Mouse (Mus musculus): ENCODE data around the gene Blzf1. TPM values are rescaled to one million over a fixed set of nuclear protein-coding genes. Genes with fewer than 3 reads are reported as not detected.

Gene Blzf1
- 28.3 and 28.9 TPM in 2 replicates for polyA plus RNA-seq (2014; fragmentation: Nextera tagmentation; extraction: Ambion mirVana)

GRCm38 (mm10) chr1:164307124-164307751, at the start of gene Blzf1:
Blzf1 (minus strand) TSS chr1:164307489.
- Histone ChIP-seq H3K4me2 (ENCODE audit: low read length) (peak within 1 kb of the TSS; percentile 65), H3K36me3 (ENCODE audit: control insufficient read depth, insufficient read depth, low read length) (peaks cover 14% of the 10 kb centered on the region), H3K4me3 (replicated peaks; ENCODE audit: low read depth, low read length) (peak within 1 kb of the TSS; percentile 79), H3K9ac (replicated peaks; ENCODE audit: low read length) (peak within 1 kb of the TSS; percentile 65), H3K4me1 (ENCODE audit: control insufficient read depth, insufficient read depth, low read length) (peaks cover 11% of the 10 kb centered on the region), H3K27ac (replicated peaks; ENCODE audit: low read depth, low read length) (peak within 1 kb of the TSS; percentile 60), H3K9me3 (ENCODE audit: control insufficient read depth, low read length) (no peaks in the 10 kb centered on the region), H3K27me3 (ENCODE audit: control insufficient read depth, insufficient read depth, low read length) (no peaks in the 10 kb centered on the region)
- peak; percentile 100 for DNase-seq
- under 1% methylated on average over 35 of the region's 35 CpGs for WGBS
- peak; percentile 98 for ATAC-seq (ENCODE audit: low FRiP score, low TSS enrichment)

GRCm38 (mm10) chr1:164353443-164353842, 46.2 kb upstream of the Blzf1 start:
- ATAC-seq (ENCODE audit: low FRiP score, low TSS enrichment) (no peak), DNase-seq (no peak)
- no peak overlapping the region for H3K27ac ChIP-seq (replicated peaks; ENCODE audit: low read depth, low read length)
- 37% methylated on average over 3 of the region's 3 CpGs for WGBS
- H3K36me3 ChIP-seq (ENCODE audit: control insufficient read depth, insufficient read depth, low read length), result peaks cover 2% of the 10 kb centered on the region; the same call in 1 of the 2 replicates
- H3K4me1 ChIP-seq (ENCODE audit: control insufficient read depth, insufficient read depth, low read length), result no peaks in the 10 kb centered on the region
- H3K4me2 ChIP-seq (ENCODE audit: low read length), result no peak overlapping the region
- H3K9ac ChIP-seq (replicated peaks; ENCODE audit: low read length), result no peak overlapping the region
- no peaks in the 10 kb centered on the region for H3K9me3 ChIP-seq (ENCODE audit: control insufficient read depth, low read length)
- no peak overlapping the region for H3K4me3 ChIP-seq (replicated peaks; ENCODE audit: low read depth, low read length)
- H3K27me3 ChIP-seq (ENCODE audit: control insufficient read depth, insufficient read depth, low read length), result no peaks in the 10 kb centered on the region

GRCm38 (mm10) chr1:164342161-164342560, 34.9 kb upstream of the Blzf1 start:
- Histone ChIP-seq H3K27me3 (ENCODE audit: control insufficient read depth, insufficient read depth, low read length) (no peaks in the 10 kb centered on the region), H3K36me3 (ENCODE audit: control insufficient read depth, insufficient read depth, low read length) (peaks cover 12% of the 10 kb centered on the region), H3K4me2 (ENCODE audit: low read length) (no peak overlapping the region), H3K9ac (replicated peaks; ENCODE audit: low read length) (no peak overlapping the region), H3K9me3 (ENCODE audit: control insufficient read depth, low read length) (no peaks in the 10 kb centered on the region), H3K4me3 (replicated peaks; ENCODE audit: low read depth, low read length) (no peak overlapping the region), H3K4me1 (ENCODE audit: control insufficient read depth, insufficient read depth, low read length) (no peaks in the 10 kb centered on the region), H3K27ac (replicated peaks; ENCODE audit: low read depth, low read length) (no peak overlapping the region)
- ATAC-seq (ENCODE audit: low FRiP score, low TSS enrichment) (no peak), DNase-seq (no peak)
- WGBS, result 88% methylated on average over 3 of the region's 3 CpGs

- ATAC-seq (ENCODE audit: low FRiP score, low TSS enrichment) (no peak), DNase-seq (no peak)
- no peak overlapping the region for H3K4me2 ChIP-seq (ENCODE audit: low read length)
- no peaks in the 10 kb centered on the region for H3K4me1 ChIP-seq (ENCODE audit: control insufficient read depth, insufficient read depth, low read length)
- WGBS, result 96% methylated on average over 4 of the region's 4 CpGs
- H3K27me3 ChIP-seq (ENCODE audit: control insufficient read depth, insufficient read depth, low read length), result no peaks in the 10 kb centered on the region
- peaks cover 30% of the 10 kb centered on the region for H3K36me3 ChIP-seq (ENCODE audit: control insufficient read depth, insufficient read depth, low read length)
- no peak overlapping the region for H3K4me3 ChIP-seq (replicated peaks; ENCODE audit: low read depth, low read length)
- H3K27ac ChIP-seq (replicated peaks; ENCODE audit: low read depth, low read length), result no peak overlapping the region
- no peaks in the 10 kb centered on the region for H3K9me3 ChIP-seq (ENCODE audit: control insufficient read depth, low read length)
- no peak overlapping the region for H3K9ac ChIP-seq (replicated peaks; ENCODE audit: low read length)
Observed at GRCm38 (mm10) chr1:164335846-164336245, 28.6 kb upstream of the Blzf1 start.

- no peak overlapping the region for H3K27ac ChIP-seq (replicated peaks; ENCODE audit: low read depth, low read length)
- H3K9me3 ChIP-seq (ENCODE audit: control insufficient read depth, low read length), result no peaks in the 10 kb centered on the region
- H3K27me3 ChIP-seq (ENCODE audit: control insufficient read depth, insufficient read depth, low read length), result no peaks in the 10 kb centered on the region
- H3K4me3 ChIP-seq (replicated peaks; ENCODE audit: low read depth, low read length), result no peak overlapping the region
- H3K4me2 ChIP-seq (ENCODE audit: low read length), result no peak overlapping the region
- ATAC-seq (ENCODE audit: low FRiP score, low TSS enrichment) (no peak), DNase-seq (no peak)
- no peak overlapping the region for H3K9ac ChIP-seq (replicated peaks; ENCODE audit: low read length)
- H3K4me1 ChIP-seq (ENCODE audit: control insufficient read depth, insufficient read depth, low read length), result no peaks in the 10 kb centered on the region
- peaks cover 34% of the 10 kb centered on the region for H3K36me3 ChIP-seq (ENCODE audit: control insufficient read depth, insufficient read depth, low read length)
- 96% methylated on average over 3 of the region's 3 CpGs for WGBS
Observed at GRCm38 (mm10) chr1:164335435-164335834, 28.1 kb upstream of the Blzf1 start.

GRCm38 (mm10) chr1:164332559-164332958, 25.3 kb upstream of the Blzf1 start:
- no peaks in the 10 kb centered on the region for H3K4me1 ChIP-seq (ENCODE audit: control insufficient read depth, insufficient read depth, low read length)
- no peak overlapping the region for H3K27ac ChIP-seq (replicated peaks; ENCODE audit: low read depth, low read length)
- no peak overlapping the region for H3K4me2 ChIP-seq (ENCODE audit: low read length)
- no peak overlapping the region for H3K4me3 ChIP-seq (replicated peaks; ENCODE audit: low read depth, low read length)
- H3K9me3 ChIP-seq (ENCODE audit: control insufficient read depth, low read length), result no peaks in the 10 kb centered on the region
- H3K36me3 ChIP-seq (ENCODE audit: control insufficient read depth, insufficient read depth, low read length), result peaks cover 34% of the 10 kb centered on the region
- no peak for DNase-seq
- WGBS, result 92% methylated on average over 11 of the region's 11 CpGs
- H3K9ac ChIP-seq (replicated peaks; ENCODE audit: low read length), result no peak overlapping the region
- no peak for ATAC-seq (ENCODE audit: low FRiP score, low TSS enrichment)
- no peaks in the 10 kb centered on the region for H3K27me3 ChIP-seq (ENCODE audit: control insufficient read depth, insufficient read depth, low read length)

- no peak overlapping the region for H3K27ac ChIP-seq (replicated peaks; ENCODE audit: low read depth, low read length)
- H3K4me3 ChIP-seq (replicated peaks; ENCODE audit: low read depth, low read length), result no peak overlapping the region
- no peaks in the 10 kb centered on the region for H3K9me3 ChIP-seq (ENCODE audit: control insufficient read depth, low read length)
- 80% methylated on average over 7 of the region's 7 CpGs for WGBS
- H3K36me3 ChIP-seq (ENCODE audit: control insufficient read depth, insufficient read depth, low read length), result peaks cover 12% of the 10 kb centered on the region; the same call in 1 of the 2 replicates
- no peaks in the 10 kb centered on the region for H3K4me1 ChIP-seq (ENCODE audit: control insufficient read depth, insufficient read depth, low read length)
- ATAC-seq (ENCODE audit: low FRiP score, low TSS enrichment), result no peak
- H3K9ac ChIP-seq (replicated peaks; ENCODE audit: low read length), result no peak overlapping the region
- H3K4me2 ChIP-seq (ENCODE audit: low read length), result no peak overlapping the region
- no peak for DNase-seq
- no peaks in the 10 kb centered on the region for H3K27me3 ChIP-seq (ENCODE audit: control insufficient read depth, insufficient read depth, low read length)
Observed at GRCm38 (mm10) chr1:164327764-164328163, 20.5 kb upstream of the Blzf1 start.

- Histone ChIP-seq H3K27me3 (ENCODE audit: control insufficient read depth, insufficient read depth, low read length) (no peaks in the 10 kb centered on the region), H3K27ac (replicated peaks; ENCODE audit: low read depth, low read length) (peak overlapping the region; percentile 49; the same call in 1 of the 2 replicates), H3K36me3 (ENCODE audit: control insufficient read depth, insufficient read depth, low read length) (peaks cover 9% of the 10 kb centered on the region; the same call in 1 of the 2 replicates), H3K9me3 (ENCODE audit: control insufficient read depth, low read length) (no peaks in the 10 kb centered on the region), H3K4me1 (ENCODE audit: control insufficient read depth, insufficient read depth, low read length) (no peaks in the 10 kb centered on the region), H3K4me3 (replicated peaks; ENCODE audit: low read depth, low read length) (no peak overlapping the region), H3K4me2 (ENCODE audit: low read length) (no peak overlapping the region), H3K9ac (replicated peaks; ENCODE audit: low read length) (no peak overlapping the region)
- WGBS, result 54% methylated on average over 6 of the region's 6 CpGs
- peak; percentile 53; the same call in 1 of the 2 replicates for ATAC-seq (ENCODE audit: low FRiP score, low TSS enrichment)
- peak; percentile 51 for DNase-seq
Observed at GRCm38 (mm10) chr1:164326600-164327155, 19.4 kb upstream of the Blzf1 start.

- no peak for ATAC-seq (ENCODE audit: low FRiP score, low TSS enrichment)
- 96% methylated on average over 2 of the region's 2 CpGs for WGBS
- no peaks in the 10 kb centered on the region for H3K27me3 ChIP-seq (ENCODE audit: control insufficient read depth, insufficient read depth, low read length)
- no peak for DNase-seq
- no peak overlapping the region for H3K4me3 ChIP-seq (replicated peaks; ENCODE audit: low read depth, low read length)
- no peaks in the 10 kb centered on the region for H3K36me3 ChIP-seq (ENCODE audit: control insufficient read depth, insufficient read depth, low read length)
- H3K9ac ChIP-seq (replicated peaks; ENCODE audit: low read length), result no peak overlapping the region
- H3K27ac ChIP-seq (replicated peaks; ENCODE audit: low read depth, low read length), result no peak overlapping the region
- no peak overlapping the region for H3K4me2 ChIP-seq (ENCODE audit: low read length)
- no peaks in the 10 kb centered on the region for H3K9me3 ChIP-seq (ENCODE audit: control insufficient read depth, low read length)
- no peaks in the 10 kb centered on the region for H3K4me1 ChIP-seq (ENCODE audit: control insufficient read depth, insufficient read depth, low read length)
Observed at GRCm38 (mm10) chr1:164324878-164325277, 17.6 kb upstream of the Blzf1 start.

All from midbrain, embryonic 14.5 days (tissue).